ENCODE assay signal across 8 mouse cellular contexts in genomic region chr17:28485446-28485948, GRCm38 (mm10). TPM values are rescaled to one million over a fixed set of nuclear protein-coding genes. Genes with fewer than 3 reads are reported as not detected.
A peak's percentile ranks its signal among the peaks of the same experiment; 100 is the strongest.
DNase-seq lines count a peak whose midpoint lies in the region; ATAC-seq and TF ChIP-seq lines count a peak whose summit lies in the region.

No protein-coding gene starts in this region.

- peak overlapping the region; percentile 85 for H3K9ac ChIP-seq in MEL (ENCODE audit: control insufficient read depth, low read depth, low read length, poor library complexity, severe bottlenecking)
- peak overlapping the region; percentile 90 for H3K9ac ChIP-seq in heart, embryonic 13.5 days
- H3K9ac ChIP-seq in kidney, embryonic 15.5 days = peak overlapping the region; percentile 79
- peak overlapping the region; percentile 77 for H3K9ac ChIP-seq in lung, embryonic 14.5 days
- peak overlapping the region; percentile 87 for H3K9ac ChIP-seq in neural tube, embryonic 13.5 days

- H3K27me3 ChIP-seq in MEL (ENCODE audit: control insufficient read depth in 1 of 2, insufficient read depth in 2 of 2, low read length in 2 of 2) = no peaks in the 10 kb centered on the region
- H3K27me3 ChIP-seq in heart, embryonic 13.5 days (replicated peaks) = no peaks in the 10 kb centered on the region
- no peaks in the 10 kb centered on the region for H3K27me3 ChIP-seq in kidney, embryonic 15.5 days
- no peaks in the 10 kb centered on the region for H3K27me3 ChIP-seq in lung, embryonic 14.5 days (ENCODE audit: insufficient read depth, low read length)
- H3K27me3 ChIP-seq in neural tube, embryonic 13.5 days = no peaks in the 10 kb centered on the region

- H3K79me2 ChIP-seq in MEL (ENCODE audit: control insufficient read depth, insufficient read depth, low read length, poor library complexity) = peaks cover 23% of the 10 kb centered on the region

- TF ChIP-seq EP300 in MEL (IDR thresholded peaks at IDR 0.05; ENCODE audit: low read depth in 1 of 2, low read length in 2 of 2) = no peak

- peak overlapping the region; percentile 50 for H3K27ac ChIP-seq in MEL (ENCODE audit: control insufficient read depth, low read depth, low read length)
- peak overlapping the region; percentile 80 for H3K27ac ChIP-seq in heart, embryonic 13.5 days (replicated peaks)
- H3K27ac ChIP-seq in kidney, embryonic 15.5 days = peak overlapping the region; percentile 88
- H3K27ac ChIP-seq in lung, embryonic 14.5 days (ENCODE audit: low read depth) = peak overlapping the region; percentile 85
- peak overlapping the region; percentile 93 for H3K27ac ChIP-seq in neural tube, embryonic 13.5 days (replicated peaks)

- peak overlapping the region; percentile 80 for H3K4me2 ChIP-seq in heart, embryonic 13.5 days
- peak overlapping the region; percentile 77 for H3K4me2 ChIP-seq in kidney, embryonic 15.5 days
- peak overlapping the region; percentile 71 for H3K4me2 ChIP-seq in lung, embryonic 14.5 days
- H3K4me2 ChIP-seq in neural tube, embryonic 13.5 days = peak overlapping the region; percentile 79

- 1% methylated on average over 43 of the region's 77 CpGs for WGBS in heart, embryonic 13.5 days
- WGBS in kidney, embryonic 15.5 days = under 1% methylated on average over 47 of the region's 77 CpGs
- under 1% methylated on average over 65 of the region's 77 CpGs for WGBS in lung, embryonic 14.5 days
- under 1% methylated on average over 64 of the region's 77 CpGs for WGBS in neural tube, embryonic 13.5 days

- 0 out of 2 replicates have a peak, but pooled peaks have one; percentile 11 for ATAC-seq in heart, embryonic 13.5 days (ENCODE audit: extremely low read depth, insufficient number of reproducible peaks, low FRiP score, low TSS enrichment)
- peak; percentile 41 for ATAC-seq in kidney, embryonic 15.5 days (replicated peaks; ENCODE audit: low FRiP score)
- ATAC-seq in lung, embryonic 14.5 days (ENCODE audit: insufficient read depth) = peak; percentile 38
- peak; percentile 78 for ATAC-seq in neural tube, embryonic 13.5 days (ENCODE audit: low read depth)

- no peak for TF ChIP-seq CTCF in MEL (IDR thresholded peaks at IDR 0.05 in 2 of 3, conservative IDR thresholded peaks at IDR 0.05 in 1 of 3; ENCODE audit: control insufficient read depth in 1 of 3, insufficient read depth in 1 of 3, low read depth in 2 of 3, low read length in 3 of 3, poor library complexity in 1 of 3, severe bottlenecking in 1 of 3)
- TF ChIP-seq CTCF in lung, embryonic 14.5 days (IDR thresholded peaks at IDR 0.05; ENCODE audit: low read depth) = no peak

- DNase-seq in 3134 (ENCODE audit: extremely low read depth, insufficient read length, low spot score) (peak; percentile 78), MEL (ENCODE audit: low read depth, low spot score) (no peak)
- DNase-seq in embryo, embryonic 11.5 days (ENCODE audit: low read depth, low spot score) = peak; percentile 34
- DNase-seq in lung, embryonic 14.5 days = peak; percentile 64
- DNase-seq in thymus, postnatal 14 days = peak; percentile 71

- no peaks in the 10 kb centered on the region for H3K9me3 ChIP-seq in MEL (replicated peaks; ENCODE audit: insufficient read depth, low read length)
- no peaks in the 10 kb centered on the region for H3K9me3 ChIP-seq in heart, embryonic 13.5 days
- no peaks in the 10 kb centered on the region for H3K9me3 ChIP-seq in kidney, embryonic 15.5 days (replicated peaks)
- no peaks in the 10 kb centered on the region for H3K9me3 ChIP-seq in lung, embryonic 14.5 days (ENCODE audit: low read depth, low read length)
- no peaks in the 10 kb centered on the region for H3K9me3 ChIP-seq in neural tube, embryonic 13.5 days

- H3K4me1 ChIP-seq in MEL (ENCODE audit: control insufficient read depth in 1 of 2, insufficient read depth in 2 of 2, low read length in 2 of 2) = no peaks in the 10 kb centered on the region; a peak in 1 of 4 replicates
- H3K4me1 ChIP-seq in heart, embryonic 13.5 days = peaks cover 14% of the 10 kb centered on the region
- peaks cover 17% of the 10 kb centered on the region for H3K4me1 ChIP-seq in kidney, embryonic 15.5 days
- H3K4me1 ChIP-seq in lung, embryonic 14.5 days (ENCODE audit: insufficient read depth) = 0 out of 2 replicates have a peak, but pooled peaks cover 3% of the 10 kb centered on the region
- peaks cover 18% of the 10 kb centered on the region for H3K4me1 ChIP-seq in neural tube, embryonic 13.5 days (replicated peaks)

- H3K36me3 ChIP-seq in MEL (ENCODE audit: control insufficient read depth in 1 of 2, insufficient read depth in 2 of 2, low read length in 2 of 2) = peaks cover 0 to 6% of the 10 kb centered on the region in 2 experiments; a peak in 2 of 4 replicates
- 0 out of 2 replicates have a peak, but pooled peaks cover 3% of the 10 kb centered on the region for H3K36me3 ChIP-seq in heart, embryonic 13.5 days
- H3K36me3 ChIP-seq in kidney, embryonic 15.5 days = no peaks in the 10 kb centered on the region
- H3K36me3 ChIP-seq in lung, embryonic 14.5 days (ENCODE audit: insufficient read depth) = no peaks in the 10 kb centered on the region
- no peaks in the 10 kb centered on the region for H3K36me3 ChIP-seq in neural tube, embryonic 13.5 days

- no peak for TF ChIP-seq RAD21 in MEL (IDR thresholded peaks at IDR 0.05; ENCODE audit: low read depth, low read length)

- peak overlapping the region; percentile 77 to 86 for H3K4me3 ChIP-seq in MEL (ENCODE audit: control insufficient read depth in 1 of 2, insufficient read depth in 1 of 2, low read depth in 2 of 2, low read length in 2 of 2)
- peak overlapping the region; percentile 91 for H3K4me3 ChIP-seq in heart, embryonic 13.5 days
- peak overlapping the region; percentile 90 for H3K4me3 ChIP-seq in kidney, embryonic 15.5 days (replicated peaks)
- peak overlapping the region; percentile 88 for H3K4me3 ChIP-seq in lung, embryonic 14.5 days (ENCODE audit: low read depth, low read length)
- peak overlapping the region; percentile 89 for H3K4me3 ChIP-seq in neural tube, embryonic 13.5 days

- no peak for TF ChIP-seq POLR2A in MEL (IDR thresholded peaks at IDR 0.05; ENCODE audit: control insufficient read depth in 1 of 2, insufficient read depth in 1 of 2, low read depth in 1 of 2, low read length in 2 of 2, poor library complexity in 1 of 2)

TF ChIP-seq in MEL, 35 proteins besides CTCF, POLR2A, EP300 and RAD21:
- no peak for TF ChIP-seq JUND (IDR thresholded peaks at IDR 0.05; ENCODE audit: low read depth, low read length)
- TF ChIP-seq MAFK (IDR thresholded peaks at IDR 0.05; ENCODE audit: borderline replicate concordance, low read depth, low read length) = no peak
- TF ChIP-seq ZNF384 (IDR thresholded peaks at IDR 0.05; ENCODE audit: low read depth, low read length) = no peak
- no peak for TF ChIP-seq USF1 (IDR thresholded peaks at IDR 0.05; ENCODE audit: low read depth, low read length)
- TF ChIP-seq MEF2A (IDR thresholded peaks at IDR 0.05; ENCODE audit: extremely low read depth, insufficient replicate concordance, low read depth, low read length, poor library complexity, severe bottlenecking) = no peak
- no peak for TF ChIP-seq ZKSCAN1 (IDR thresholded peaks at IDR 0.05; ENCODE audit: low read depth, low read length)
- TF ChIP-seq HCFC1 (IDR thresholded peaks at IDR 0.05; ENCODE audit: low read depth, low read length) = no peak
- TF ChIP-seq POLR2AphosphoS2 (IDR thresholded peaks at IDR 0.05; ENCODE audit: low read length) = no peak
- no peak for TF ChIP-seq TBP (IDR thresholded peaks at IDR 0.05; ENCODE audit: low read depth, low read length)
- no peak for TF ChIP-seq MYC (IDR thresholded peaks at IDR 0.05; ENCODE audit: low read depth, low read length)
- no peak for TF ChIP-seq MYB (IDR thresholded peaks at IDR 0.05; ENCODE audit: low read depth, low read length)
- no peak for TF ChIP-seq GABPA (IDR thresholded peaks at IDR 0.05; ENCODE audit: low read depth, low read length)
- no peak for TF ChIP-seq RCOR1 (IDR thresholded peaks at IDR 0.05; ENCODE audit: low read depth, low read length)
- TF ChIP-seq ETS1 (IDR thresholded peaks at IDR 0.05; ENCODE audit: low read depth, low read length) = no peak
- no peak for TF ChIP-seq ELF1 (IDR thresholded peaks at IDR 0.05; ENCODE audit: low read depth, low read length)
- no peak for TF ChIP-seq KAT2A (conservative IDR thresholded peaks at IDR 0.05; ENCODE audit: low read depth, low read length)
- TF ChIP-seq NELFE (IDR thresholded peaks at IDR 0.05; ENCODE audit: low read depth, low read length) = no peak
- no peak for TF ChIP-seq CHD1 (IDR thresholded peaks at IDR 0.05; ENCODE audit: low read depth, low read length)

RNA-seq across cellular contexts. Expression of gene Fkbp5, which starts 31.8 kb away (rescaled TPM):
- 16.5 and 16.6 TPM in 2 replicates for total RNA-seq in MEL (2012; rRNA removed)
- polyA plus RNA-seq in MEL (2012; ENCODE audit: insufficient read depth in 1 of 2, insufficient read length in 2 of 2, low read depth in 1 of 2, low replicate concordance in 2 of 2, missing spikeins in 1 of 2) = 100 to 1,000 TPM in 1 of 2 experiments, 10 to 100 TPM in 1; 44.3 to 184 TPM
- polyA plus RNA-seq in heart, embryonic 13.5 days (2015; fragmentation: Nextera tagmentation; extraction: Ambion mirVana) = 11.8 and 12.1 TPM in 2 replicates
- 31.1 and 35.0 TPM in 2 replicates for polyA plus RNA-seq in kidney, embryonic 15.5 days (2015; fragmentation: Nextera tagmentation; extraction: Ambion mirVana)
- polyA plus RNA-seq in lung, embryonic 14.5 days (2014; fragmentation: Nextera tagmentation; extraction: Ambion mirVana) = 8.3 and 8.7 TPM in 2 replicates
- 25.1 and 26.6 TPM in 2 replicates for polyA plus RNA-seq in neural tube, embryonic 13.5 days (2015; fragmentation: Nextera tagmentation; extraction: Ambion mirVana)

RNA-seq across cellular contexts. Expression of gene Armc12, which starts 45.1 kb away (rescaled TPM):
- not detected in 2 replicates for total RNA-seq in MEL (2012; rRNA removed)
- polyA plus RNA-seq in MEL (2012; ENCODE audit: insufficient read depth in 1 of 2, insufficient read length in 2 of 2, low read depth in 1 of 2, low replicate concordance in 2 of 2, missing spikeins in 1 of 2) = under 1 TPM in 1 of 2 experiments, not detected in 1; 0.15 TPM
- not detected in 2 replicates for polyA plus RNA-seq in heart, embryonic 13.5 days (2015; fragmentation: Nextera tagmentation; extraction: Ambion mirVana)
- not detected in 2 replicates for polyA plus RNA-seq in kidney, embryonic 15.5 days (2015; fragmentation: Nextera tagmentation; extraction: Ambion mirVana)
- not detected in 2 replicates for polyA plus RNA-seq in lung, embryonic 14.5 days (2014; fragmentation: Nextera tagmentation; extraction: Ambion mirVana)
- not detected in 2 replicates for polyA plus RNA-seq in neural tube, embryonic 13.5 days (2015; fragmentation: Nextera tagmentation; extraction: Ambion mirVana)

Comparison
In these comparisons a context has a peak if more than half of its experiments do, and no peak if none do; other contexts are left out.
1. ATAC-seq: peak in every context shown above with its lines; median percentile 78 in neural tube, embryonic 13.5 days; 41 in kidney, embryonic 15.5 days; 38 in lung, embryonic 14.5 days; 11 in heart, embryonic 13.5 days.